Mouse (Mus musculus) C2C12 (cell line): ENCODE results near the gene Sez6. TPM values are rescaled to one million over a fixed set of nuclear protein-coding genes. Genes with fewer than 3 reads are reported as not detected.

Source experiments
- H3K27me3 ChIP-seq: one replicate; pipeline ENCODE4 v1.6.1; 2011; ENCODE audit not compliant: control insufficient read depth, insufficient read depth, insufficient read length
- H3K36me3 ChIP-seq: one replicate; pipeline ENCODE4 v1.6.1; 2011; ENCODE audit not compliant: control insufficient read depth, insufficient read depth
- H3K4me3 ChIP-seq: one replicate; pipeline ENCODE4 v1.5.1; 2011; ENCODE audit warnings: mild to moderate bottlenecking, control low read depth; ENCODE audit not compliant: poor library complexity, insufficient read depth, severe bottlenecking
- H3K79me2 ChIP-seq: one replicate; pipeline ENCODE4 v1.6.1; 2011; ENCODE audit not compliant: control insufficient read depth, insufficient read depth
- H3K79me3 ChIP-seq: one replicate; pipeline ENCODE4 v1.6.1; 2011; ENCODE audit warnings: low read depth, control low read depth
- H3ac ChIP-seq: one replicate; pipeline ENCODE3; 2011; ENCODE audit warnings: low read depth; ENCODE audit not compliant: control insufficient read depth, insufficient read length
- CEBPB ChIP-seq: IDR thresholded peaks from one replicate; pipeline ENCODE4 v1.6.1; 2011; ENCODE audit warnings: low read depth, mild to moderate bottlenecking, control low read depth, moderate library complexity
- CTCF ChIP-seq: IDR thresholded peaks from one replicate; pipeline ENCODE4 v1.5.1; 2011; ENCODE audit not compliant: control insufficient read depth, insufficient read depth, insufficient read length
- FOSL1 ChIP-seq: IDR thresholded peaks from one replicate; pipeline ENCODE4 v1.8.0; 2011; ENCODE audit warnings: mild to moderate bottlenecking, low read length; ENCODE audit not compliant: poor library complexity, insufficient read depth, severe bottlenecking
- MAX ChIP-seq: IDR thresholded peaks from one replicate; pipeline ENCODE4 v1.6.1; 2011; ENCODE audit warnings: mild to moderate bottlenecking, control low read depth
- MYOD1 ChIP-seq: IDR thresholded peaks from one replicate; pipeline ENCODE4 v1.6.1; 2011; ENCODE audit warnings: low read depth; ENCODE audit not compliant: control insufficient read depth, insufficient read length
- MYOG ChIP-seq: IDR thresholded peaks from one replicate; pipeline ENCODE4 v1.6.1; 2011; ENCODE audit not compliant: control insufficient read depth, insufficient read length; ENCODE audit errors: extremely low read depth
- USF1 ChIP-seq: IDR thresholded peaks from one replicate; pipeline ENCODE4 v1.6.1; 2011; ENCODE audit warnings: low read depth, mild to moderate bottlenecking, control low read depth, moderate library complexity
- polyA plus RNA-seq: library from polyadenylated mRNA; unstranded; fragments of >200 nt; fragmentation: generic; extraction: Trizol; gene quantifications from one replicate; pipeline ENCODE4 v1.2.1, GENCODE M21; 2012; ENCODE audit warnings: missing spikeins

The Sez6 gene
- polyA plus RNA-seq, 1 experiment = not detected

GRCm38 (mm10) chr11:77889484-77889883, 41.1 kb upstream of the Sez6 start:
- peaks cover 31% of the 10 kb centered on the region for H3K27me3 ChIP-seq
- no peaks in the 10 kb centered on the region for H3K79me3 ChIP-seq
- no peaks in the 10 kb centered on the region for H3K79me2 ChIP-seq
- TF ChIP-seq FOSL1 = no peak
- TF ChIP-seq MAX = no peak
- no peak for TF ChIP-seq CTCF
- no peak for TF ChIP-seq MYOD1
- TF ChIP-seq MYOG = no peak
- TF ChIP-seq CEBPB = no peak
- no peak for TF ChIP-seq USF1
- H3K4me3 ChIP-seq = no peak overlapping the region
- H3ac ChIP-seq = no peak overlapping the region
- H3K36me3 ChIP-seq = no peaks in the 10 kb centered on the region

- TF ChIP-seq FOSL1 (no peak), CEBPB (no peak), MYOG (no peak), CTCF (no peak), MAX (no peak), MYOD1 (no peak), USF1 (no peak)
- H3K79me3 ChIP-seq = no peaks in the 10 kb centered on the region
- H3K27me3 ChIP-seq = peaks cover 32% of the 10 kb centered on the region
Observed at GRCm38 (mm10) chr11:77890648-77891258, 39.8 kb upstream of the Sez6 start.

GRCm38 (mm10) chr11:77892883-77893282, 37.7 kb upstream of the Sez6 start:
- no peak overlapping the region for H3ac ChIP-seq

More at GRCm38 (mm10) chr11:77890648-77891258, 39.8 kb upstream of the Sez6 start:
- no peaks in the 10 kb centered on the region for H3K36me3 ChIP-seq
- no peaks in the 10 kb centered on the region for H3K79me2 ChIP-seq
- H3ac ChIP-seq = no peak overlapping the region
- H3K4me3 ChIP-seq = no peak overlapping the region

GRCm38 (mm10) chr11:77893283-77893682, 37.3 kb upstream of the Sez6 start:
- peaks cover 45% of the 10 kb centered on the region for H3K27me3 ChIP-seq
- H3K4me3 ChIP-seq = no peak overlapping the region
- no peak for TF ChIP-seq MYOG
- no peak for TF ChIP-seq MYOD1
- TF ChIP-seq CEBPB = no peak
- TF ChIP-seq CTCF = no peak
- no peak for TF ChIP-seq USF1
- TF ChIP-seq MAX = no peak
- TF ChIP-seq FOSL1 = no peak
- H3K36me3 ChIP-seq = no peaks in the 10 kb centered on the region
- no peaks in the 10 kb centered on the region for H3K79me2 ChIP-seq
- no peak overlapping the region for H3ac ChIP-seq
- no peaks in the 10 kb centered on the region for H3K79me3 ChIP-seq

More at GRCm38 (mm10) chr11:77892883-77893282, 37.7 kb upstream of the Sez6 start:
- Histone ChIP-seq H3K27me3 (peaks cover 41% of the 10 kb centered on the region), H3K79me3 (no peaks in the 10 kb centered on the region), H3K79me2 (no peaks in the 10 kb centered on the region), H3K4me3 (no peak overlapping the region), H3K36me3 (no peaks in the 10 kb centered on the region)
- TF ChIP-seq MYOD1 = no peak
- no peak for TF ChIP-seq MYOG
- no peak for TF ChIP-seq MAX
- no peak for TF ChIP-seq USF1
- no peak for TF ChIP-seq CEBPB
- no peak for TF ChIP-seq FOSL1
- no peak for TF ChIP-seq CTCF

- Histone ChIP-seq H3K27me3 (peaks cover 47% of the 10 kb centered on the region), H3K36me3 (no peaks in the 10 kb centered on the region), H3ac (no peak within 1 kb of the TSS), H3K4me3 (no peak within 1 kb of the TSS), H3K79me3 (no peaks in the 10 kb centered on the region), H3K79me2 (no peaks in the 10 kb centered on the region)
- TF ChIP-seq CEBPB (no peak), MYOD1 (no peak), MYOG (no peak)
Observed at GRCm38 (mm10) chr11:77893787-77894718, 36.5 kb upstream of the Sez6 start, which contains the start of gene Pipox. TSS of gene Pipox (minus strand) at chr11:77894096.
